Comparison of ENCODE assay signal across 11 mouse cellular contexts in the genomic region with DNA sequence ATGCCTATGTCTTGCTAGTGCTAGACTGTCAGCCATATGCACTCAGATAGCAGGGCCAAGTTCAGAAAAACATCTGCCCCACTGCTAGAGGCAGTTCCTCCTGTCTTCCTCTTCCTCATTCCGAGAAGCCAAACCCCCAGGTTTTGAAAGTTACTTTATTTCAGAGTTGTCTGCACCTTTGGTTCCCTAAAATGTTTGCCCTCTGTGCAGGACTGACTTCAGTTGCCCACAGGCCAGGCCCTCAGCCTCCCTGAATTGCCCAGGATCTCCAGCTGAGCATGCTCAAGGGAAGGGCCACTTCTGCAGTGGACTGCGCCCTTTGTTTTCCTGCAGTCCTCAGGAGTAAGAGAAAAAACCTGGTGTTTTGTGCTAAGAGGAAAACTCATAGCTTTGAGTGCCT.
A peak's percentile ranks its signal among the peaks of the same experiment; 100 is the strongest.
DNase-seq lines count a peak whose midpoint lies in the region; ATAC-seq and TF ChIP-seq lines count a peak whose summit lies in the region.
"Had no signal": no experiment of that assay in that cellular context is flagged by ENCODE, and none has a peak within 500 bp of the region (broad histone marks: within the 10 kb centered on the region; RNA-seq: fewer than 3 reads in every experiment).

No protein-coding gene starts in this region.

- no peak overlapping the region for H3K9ac ChIP-seq in forebrain, postnatal 0 days
- H3K9ac ChIP-seq in midbrain, embryonic 11.5 days (ENCODE audit: low read length) = no peak overlapping the region
- H3K9ac ChIP-seq in midbrain, embryonic 15.5 days = no peak overlapping the region
- H3K9ac ChIP-seq: forebrain, embryonic 15.5 days; liver, embryonic 14.5 days had no signal

- TF ChIP-seq CTCF in forebrain, postnatal 0 days (IDR thresholded peaks at IDR 0.05; ENCODE audit: low read depth) = no peak

- H3K27me3 ChIP-seq in forebrain, embryonic 10.5 days (ENCODE audit: poor library complexity, severe bottlenecking) = no peaks in the 10 kb centered on the region
- no peaks in the 10 kb centered on the region for H3K27me3 ChIP-seq in forebrain, postnatal 0 days (ENCODE audit: insufficient read depth, low read length)
- H3K27me3 ChIP-seq in midbrain, embryonic 11.5 days (ENCODE audit: control insufficient read depth, insufficient read depth, low read length) = no peaks in the 10 kb centered on the region
- no peaks in the 10 kb centered on the region for H3K27me3 ChIP-seq in midbrain, embryonic 15.5 days (replicated peaks)
- H3K27me3 ChIP-seq: forebrain, embryonic 15.5 days had no signal

- peaks cover 70% of the 10 kb centered on the region for H3K36me3 ChIP-seq in forebrain, embryonic 10.5 days (replicated peaks)
- peaks cover 65% of the 10 kb centered on the region for H3K36me3 ChIP-seq in forebrain, postnatal 0 days (ENCODE audit: insufficient read depth)
- no peaks in the 10 kb centered on the region for H3K36me3 ChIP-seq in midbrain, embryonic 11.5 days (ENCODE audit: control insufficient read depth, insufficient read depth, low read length)
- H3K36me3 ChIP-seq in midbrain, embryonic 15.5 days (replicated peaks) = peaks cover 31% of the 10 kb centered on the region

- H3K9me3 ChIP-seq in forebrain, embryonic 10.5 days = no peaks in the 10 kb centered on the region
- H3K9me3 ChIP-seq in forebrain, postnatal 0 days (ENCODE audit: low read length) = no peaks in the 10 kb centered on the region
- H3K9me3 ChIP-seq in midbrain, embryonic 11.5 days (ENCODE audit: control insufficient read depth, low read length) = no peaks in the 10 kb centered on the region
- no peaks in the 10 kb centered on the region for H3K9me3 ChIP-seq in midbrain, embryonic 15.5 days
- H3K9me3 ChIP-seq: forebrain, embryonic 15.5 days had no signal

- no peak for ATAC-seq in forebrain, postnatal 0 days
- ATAC-seq in midbrain, embryonic 11.5 days (ENCODE audit: low FRiP score) = no peak
- ATAC-seq in midbrain, embryonic 15.5 days (replicated peaks) = no peak
- ATAC-seq: forebrain, embryonic 15.5 days had no signal

- H3K4me2 ChIP-seq in forebrain, postnatal 0 days (ENCODE audit: low read depth) = no peak overlapping the region
- H3K4me2 ChIP-seq in midbrain, embryonic 11.5 days = no peak overlapping the region
- H3K4me2 ChIP-seq in midbrain, embryonic 15.5 days = no peak overlapping the region
- H3K4me2 ChIP-seq: forebrain, embryonic 15.5 days had no signal

- 88% methylated on average over 2 of the region's 2 CpGs for WGBS in forebrain, embryonic 10.5 days
- WGBS in forebrain, postnatal 0 days = 74% methylated on average over 2 of the region's 2 CpGs
- WGBS in midbrain, embryonic 11.5 days = 86% methylated on average over 2 of the region's 2 CpGs
- 90% methylated on average over 2 of the region's 2 CpGs for WGBS in midbrain, embryonic 15.5 days

- peaks cover 8% of the 10 kb centered on the region for H3K4me1 ChIP-seq in forebrain, embryonic 10.5 days
- no peaks in the 10 kb centered on the region for H3K4me1 ChIP-seq in forebrain, postnatal 0 days (ENCODE audit: insufficient read depth)
- H3K4me1 ChIP-seq in midbrain, embryonic 11.5 days (ENCODE audit: control insufficient read depth, insufficient read depth, low read length) = no peaks in the 10 kb centered on the region
- no peaks in the 10 kb centered on the region for H3K4me1 ChIP-seq in midbrain, embryonic 15.5 days
- H3K4me1 ChIP-seq: forebrain, embryonic 15.5 days had no signal

- no peak for DNase-seq in forebrain, embryonic 10.5 days (ENCODE audit: extremely low spot score, low spot score)
- DNase-seq in forebrain, postnatal 0 days = no peak
- DNase-seq in midbrain, embryonic 11.5 days (ENCODE audit: low spot score, missing footprints) = peak; percentile 75
- peak; percentile 52 for DNase-seq in lung, postnatal 10 days
- DNase-seq in cerebellum, adult 18-20 months = no peak
- no peak for DNase-seq in embryo, embryonic 10 days (ENCODE audit: low spot score)
- no peak for DNase-seq in testis, postnatal 14 days (ENCODE audit: low spot score)
- DNase-seq: cerebellum, adult 11 months had no signal

- H3K4me3 ChIP-seq in forebrain, embryonic 10.5 days = no peak overlapping the region
- H3K4me3 ChIP-seq in forebrain, postnatal 0 days (ENCODE audit: low read depth, low read length) = no peak overlapping the region
- no peak overlapping the region for H3K4me3 ChIP-seq in midbrain, embryonic 11.5 days (ENCODE audit: low read depth, low read length)
- H3K4me3 ChIP-seq in midbrain, embryonic 15.5 days = no peak overlapping the region
- H3K4me3 ChIP-seq: forebrain, embryonic 15.5 days had no signal

- peak overlapping the region; percentile 48; the same call in 1 of the 2 replicates for H3K27ac ChIP-seq in forebrain, embryonic 10.5 days
- H3K27ac ChIP-seq in forebrain, postnatal 0 days (ENCODE audit: low read depth, low read length) = no peak overlapping the region
- no peak overlapping the region for H3K27ac ChIP-seq in midbrain, embryonic 11.5 days (ENCODE audit: low read depth, low read length)
- H3K27ac ChIP-seq in midbrain, embryonic 15.5 days = no peak overlapping the region
- H3K27ac ChIP-seq: forebrain, embryonic 15.5 days; liver, embryonic 14.5 days had no signal

Comparison
In these comparisons a context has a peak if more than half of its experiments do, and no peak if none do; other contexts are left out.
1. DNase-seq: peak in midbrain, embryonic 11.5 days (single experiment) and lung, postnatal 10 days (single experiment); none in forebrain, embryonic 10.5 days (single experiment), forebrain, postnatal 0 days (single experiment), cerebellum, adult 18-20 months (0 of 2), embryo, embryonic 10 days (single experiment) and testis, postnatal 14 days (single experiment).